Mouse (Mus musculus) thymus, adult 2 months (tissue): ENCODE data around the gene Gm42715.

Experiments
- CTCF ChIP-seq: fragments of 200-500 bp; IDR thresholded peaks from 2 replicates; pipeline ENCODE4 v1.5.1; 2012; ENCODE audit warnings: mild to moderate bottlenecking, control low read depth, low read length, moderate library complexity, borderline replicate concordance; ENCODE audit not compliant: control insufficient read depth, poor library complexity, insufficient read depth; ENCODE audit errors: extremely low read depth
- POLR2A ChIP-seq: fragments of 200-500 bp; IDR thresholded peaks from 2 replicates; pipeline ENCODE4 v1.6.1; 2012; ENCODE audit warnings: mild to moderate bottlenecking, low read length, control low read depth, moderate library complexity; ENCODE audit not compliant: control insufficient read depth, poor library complexity, insufficient read depth; ENCODE audit errors: extremely low read depth

DNA sequence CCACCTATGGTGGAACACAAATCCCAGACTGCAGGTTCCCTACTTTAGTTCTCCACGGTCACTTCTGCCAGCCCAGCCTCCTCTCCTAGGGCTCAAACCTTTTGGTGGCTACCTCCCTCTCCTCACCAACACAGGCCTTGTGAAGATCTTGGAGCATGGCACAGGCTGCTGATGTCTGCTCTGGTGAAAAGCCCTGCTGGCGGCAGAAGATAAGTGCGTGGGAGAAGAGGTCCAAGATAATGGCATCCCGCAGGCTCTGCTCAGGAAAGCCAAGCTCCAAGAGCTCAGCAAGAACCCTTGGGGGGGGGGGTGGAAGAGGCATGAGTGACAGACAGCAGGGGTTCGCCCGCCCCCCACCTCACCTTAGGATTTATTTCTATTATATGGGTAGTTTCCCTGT lies 66.8 kb downstream of the Gm42715 start:
- no peak for TF ChIP-seq CTCF
- no peak for TF ChIP-seq POLR2A
